Mouse (Mus musculus): ENCODE data around the gene Fahd2a. TPM values are rescaled to one million over a fixed set of nuclear protein-coding genes. Genes with fewer than 3 reads are reported as not detected.
A peak's percentile ranks its signal among the peaks of the same experiment; 100 is the strongest.

Gene Fahd2a
- 31.2 and 36.4 TPM in 2 replicates for polyA plus RNA-seq (2015; fragmentation: Nextera tagmentation; extraction: Ambion mirVana)

DNA sequence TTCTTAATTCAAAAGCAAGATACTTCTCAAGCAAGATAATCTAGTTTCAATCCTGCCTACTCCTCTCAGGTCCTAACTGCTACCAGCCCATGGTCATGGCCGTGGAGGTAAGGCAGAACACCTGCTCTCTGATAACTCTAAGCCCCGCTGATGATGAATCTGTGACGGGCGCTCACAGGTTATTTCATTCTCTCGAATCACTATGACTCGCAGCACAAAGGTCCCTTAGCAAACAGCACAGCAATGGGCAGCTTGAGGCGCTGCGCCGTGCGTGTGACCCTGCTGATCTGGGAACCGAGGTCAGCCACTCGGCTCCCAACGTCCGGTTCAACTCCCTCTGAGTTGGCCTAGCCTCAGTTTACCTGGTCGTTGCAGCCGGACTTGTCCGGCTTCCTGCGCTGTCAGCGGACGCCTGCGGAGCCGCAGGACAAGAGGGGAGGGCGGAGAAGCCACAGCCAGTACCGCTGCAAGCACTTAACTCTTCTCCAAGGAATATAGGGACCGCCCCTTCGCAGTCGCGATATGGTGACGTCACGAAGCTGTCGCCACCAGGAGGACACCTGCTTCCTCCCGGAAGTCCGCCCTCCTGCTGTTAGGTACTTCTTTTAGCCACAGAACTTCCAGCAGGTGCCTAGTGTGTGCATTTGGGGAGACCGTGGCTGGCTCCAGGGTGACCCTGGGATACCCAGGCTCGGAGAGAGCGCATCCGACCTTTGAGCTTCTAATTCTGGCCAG is at the start of gene Fahd2a:
Gene Fahd2a, minus strand, starts transcription at position 511 of the 735 bp plus-strand sequence.
- no peaks in the 10 kb centered on the region for H3K9me3 ChIP-seq (replicated peaks)
- peaks cover 28% of the 10 kb centered on the region for H3K4me1 ChIP-seq
- peak; percentile 95 for ATAC-seq (ENCODE audit: low FRiP score)
- H3K4me3 ChIP-seq (replicated peaks), result peak within 1 kb of the TSS; percentile 88
- peak within 1 kb of the TSS; percentile 63; the same call in 1 of the 2 replicates for H3K27ac ChIP-seq (replicated peaks)
- WGBS, result 3% methylated on average over 37 of the region's 37 CpGs
- peaks cover 11% of the 10 kb centered on the region; the same call in 1 of the 2 replicates for H3K36me3 ChIP-seq
- peak within 1 kb of the TSS; percentile 78 for H3K9ac ChIP-seq (replicated peaks)
- peak within 1 kb of the TSS; percentile 92 for H3K4me2 ChIP-seq
- H3K27me3 ChIP-seq (replicated peaks), result 0 out of 2 replicates have a peak, but pooled peaks cover 4% of the 10 kb centered on the region

- H3K27me3 ChIP-seq (replicated peaks), result peaks cover 64% of the 10 kb centered on the region
- no peak overlapping the region for H3K27ac ChIP-seq (replicated peaks)
- 0 out of 2 replicates have a peak overlapping the region, but pooled peaks have one; percentile 10 for H3K9ac ChIP-seq (replicated peaks)
- H3K4me2 ChIP-seq, result peak overlapping the region; percentile 53
- H3K9me3 ChIP-seq (replicated peaks), result no peaks in the 10 kb centered on the region
- 8% methylated on average over 19 of the region's 19 CpGs for WGBS
- H3K36me3 ChIP-seq, result no peaks in the 10 kb centered on the region
- peaks cover 35% of the 10 kb centered on the region for H3K4me1 ChIP-seq
- ATAC-seq (ENCODE audit: low FRiP score), result peak; percentile 54; the same call in 1 of the 2 replicates
- peak overlapping the region; percentile 24 for H3K4me3 ChIP-seq (replicated peaks)
These were observed 40.3 kb upstream of the Fahd2a start for GRCm38 (mm10) chr2:127484476-127485170.

GRCm38 (mm10) chr2:127483001-127483400 is 38.6 kb upstream of the Fahd2a start:
- ATAC-seq (ENCODE audit: low FRiP score), result no peak
- Histone ChIP-seq H3K27ac (replicated peaks) (no peak overlapping the region), H3K27me3 (replicated peaks) (peaks cover 77% of the 10 kb centered on the region), H3K9ac (replicated peaks) (0 out of 2 replicates have a peak overlapping the region, but pooled peaks have one; percentile 9), H3K9me3 (replicated peaks) (no peaks in the 10 kb centered on the region), H3K4me1 (peaks cover 35% of the 10 kb centered on the region), H3K36me3 (no peaks in the 10 kb centered on the region), H3K4me2 (peak overlapping the region; percentile 72), H3K4me3 (replicated peaks) (peak overlapping the region; percentile 39)
- WGBS, result under 1% methylated on average over 19 of the region's 21 CpGs

- peaks cover 35% of the 10 kb centered on the region for H3K4me1 ChIP-seq
- under 1% methylated on average over 21 of the region's 21 CpGs for WGBS
- peak; percentile 64 for ATAC-seq (ENCODE audit: low FRiP score)
- 0 out of 2 replicates have a peak overlapping the region, but pooled peaks have one; percentile 9 for H3K9ac ChIP-seq (replicated peaks)
- peaks cover 77% of the 10 kb centered on the region for H3K27me3 ChIP-seq (replicated peaks)
- no peaks in the 10 kb centered on the region for H3K9me3 ChIP-seq (replicated peaks)
- H3K4me3 ChIP-seq (replicated peaks), result peak overlapping the region; percentile 39
- H3K4me2 ChIP-seq, result peak overlapping the region; percentile 72
- H3K27ac ChIP-seq (replicated peaks), result no peak overlapping the region
- no peaks in the 10 kb centered on the region for H3K36me3 ChIP-seq
These were observed 38.2 kb upstream of the Fahd2a start for GRCm38 (mm10) chr2:127482533-127482911.

DNA sequence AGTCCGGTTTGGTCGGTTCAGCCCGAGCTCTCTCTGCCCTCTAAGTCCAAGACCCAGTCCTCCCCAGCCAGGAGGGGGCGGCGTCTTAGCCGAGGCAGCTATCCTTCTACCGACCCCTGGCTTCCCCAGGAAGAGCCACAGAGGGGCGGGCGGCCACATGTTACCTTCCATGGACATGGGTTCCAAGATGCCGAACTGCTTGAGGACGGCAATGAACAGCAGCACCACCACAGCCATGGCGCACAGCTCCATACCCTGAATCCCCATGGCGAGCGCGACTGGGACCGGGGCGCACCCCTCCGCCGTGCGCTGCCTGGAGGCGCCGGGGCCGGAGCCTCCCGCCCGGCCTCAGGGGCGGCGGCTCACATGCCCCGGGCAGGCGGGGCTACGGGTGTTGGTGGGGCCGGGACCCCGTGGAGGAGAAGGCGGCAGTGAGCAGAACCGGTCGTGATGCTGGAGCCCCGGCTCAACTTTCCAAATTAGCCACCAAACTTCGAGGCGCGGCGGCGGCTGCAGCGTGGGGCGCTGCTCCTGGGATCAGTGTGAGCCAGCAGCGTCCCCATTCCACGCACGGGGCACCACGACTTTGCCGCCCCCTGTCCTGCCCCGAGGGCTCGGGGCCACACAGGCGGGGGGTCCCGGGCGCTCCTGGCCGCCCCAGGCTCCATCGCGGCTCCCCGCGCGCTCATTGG is 37.6 kb upstream of the Fahd2a start:
- peak overlapping the region; percentile 72 for H3K4me2 ChIP-seq
- H3K9me3 ChIP-seq (replicated peaks), result no peaks in the 10 kb centered on the region
- H3K9ac ChIP-seq (replicated peaks), result peak overlapping the region; percentile 17; the same call in 1 of the 2 replicates
- H3K4me1 ChIP-seq, result peaks cover 35% of the 10 kb centered on the region
- peak overlapping the region; percentile 39 for H3K4me3 ChIP-seq (replicated peaks)
- no peak overlapping the region for H3K27ac ChIP-seq (replicated peaks)
- H3K27me3 ChIP-seq (replicated peaks), result peaks cover 77% of the 10 kb centered on the region
- H3K36me3 ChIP-seq, result no peaks in the 10 kb centered on the region
- WGBS, result under 1% methylated on average over 59 of the region's 59 CpGs
- ATAC-seq (ENCODE audit: low FRiP score), result 0 out of 2 replicates have a peak, but pooled peaks have one; percentile 15

GRCm38 (mm10) chr2:127479763-127480162 is 35.4 kb upstream of the Fahd2a start:
- H3K9me3 ChIP-seq (replicated peaks), result no peaks in the 10 kb centered on the region
- ATAC-seq (ENCODE audit: low FRiP score), result no peak
- peaks cover 69% of the 10 kb centered on the region for H3K27me3 ChIP-seq (replicated peaks)
- peaks cover 32% of the 10 kb centered on the region for H3K4me1 ChIP-seq
- H3K9ac ChIP-seq (replicated peaks), result no peak overlapping the region
- H3K4me2 ChIP-seq, result no peak overlapping the region
- 66% methylated on average over 10 of the region's 10 CpGs for WGBS
- no peak overlapping the region for H3K27ac ChIP-seq (replicated peaks)
- no peaks in the 10 kb centered on the region for H3K36me3 ChIP-seq
- no peak overlapping the region for H3K4me3 ChIP-seq (replicated peaks)

GRCm38 (mm10) chr2:127479210-127479609 is 34.8 kb upstream of the Fahd2a start:
- no peak overlapping the region for H3K4me3 ChIP-seq (replicated peaks)
- no peak overlapping the region for H3K4me2 ChIP-seq
- 79% methylated on average over 4 of the region's 4 CpGs for WGBS
- H3K9me3 ChIP-seq (replicated peaks), result no peaks in the 10 kb centered on the region
- peaks cover 63% of the 10 kb centered on the region for H3K27me3 ChIP-seq (replicated peaks)
- no peak for ATAC-seq (ENCODE audit: low FRiP score)
- no peak overlapping the region for H3K9ac ChIP-seq (replicated peaks)
- no peaks in the 10 kb centered on the region for H3K36me3 ChIP-seq
- no peak overlapping the region for H3K27ac ChIP-seq (replicated peaks)
- peaks cover 26% of the 10 kb centered on the region for H3K4me1 ChIP-seq

DNA sequence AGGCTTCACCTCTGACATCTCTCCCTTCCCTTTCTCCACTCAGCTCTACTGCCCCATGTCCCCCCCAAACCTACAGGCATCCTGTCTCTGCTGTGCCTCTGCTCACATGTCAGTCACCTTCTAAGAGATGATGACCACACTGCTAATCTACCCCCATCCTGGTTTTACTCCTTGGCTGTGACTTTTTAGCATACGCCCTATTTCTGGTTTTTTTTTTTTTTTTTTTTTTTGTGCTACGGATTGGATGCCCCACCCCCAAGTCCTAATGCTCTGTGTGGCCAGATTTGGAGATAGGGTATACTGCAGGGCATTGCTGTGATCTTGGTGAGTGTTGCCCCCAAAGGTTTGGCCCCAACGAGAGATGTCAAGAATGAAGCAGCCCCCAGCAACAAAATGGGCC is 27.9 kb upstream of the Fahd2a start:
- Histone ChIP-seq H3K27ac (replicated peaks) (no peak overlapping the region), H3K4me2 (no peak overlapping the region), H3K4me3 (replicated peaks) (no peak overlapping the region), H3K4me1 (no peaks in the 10 kb centered on the region), H3K9me3 (replicated peaks) (no peaks in the 10 kb centered on the region), H3K9ac (replicated peaks) (no peak overlapping the region), H3K36me3 (no peaks in the 10 kb centered on the region), H3K27me3 (replicated peaks) (peaks cover 7% of the 10 kb centered on the region; the same call in 1 of the 2 replicates)
- WGBS, result 81% methylated on average over 3 of the region's 3 CpGs
- ATAC-seq (ENCODE audit: low FRiP score), result no peak

- Histone ChIP-seq H3K9ac (replicated peaks) (no peak overlapping the region), H3K4me3 (replicated peaks) (no peak overlapping the region), H3K27me3 (replicated peaks) (peaks cover 5% of the 10 kb centered on the region; the same call in 1 of the 2 replicates), H3K36me3 (no peaks in the 10 kb centered on the region), H3K4me2 (no peak overlapping the region), H3K9me3 (replicated peaks) (no peaks in the 10 kb centered on the region), H3K4me1 (no peaks in the 10 kb centered on the region), H3K27ac (replicated peaks) (no peak overlapping the region)
- WGBS, result 86% methylated on average over 8 of the region's 8 CpGs
- no peak for ATAC-seq (ENCODE audit: low FRiP score)
These were observed 26.9 kb upstream of the Fahd2a start for GRCm38 (mm10) chr2:127471281-127471680.

GRCm38 (mm10) chr2:127470661-127471060 is 26.3 kb upstream of the Fahd2a start:
- H3K4me1 ChIP-seq, result no peaks in the 10 kb centered on the region
- H3K27ac ChIP-seq (replicated peaks), result no peak overlapping the region
- H3K9ac ChIP-seq (replicated peaks), result no peak overlapping the region
- ATAC-seq (ENCODE audit: low FRiP score), result no peak
- peaks cover 3% of the 10 kb centered on the region; the same call in 1 of the 2 replicates for H3K27me3 ChIP-seq (replicated peaks)
- H3K4me3 ChIP-seq (replicated peaks), result no peak overlapping the region
- no peak overlapping the region for H3K4me2 ChIP-seq
- no peaks in the 10 kb centered on the region for H3K36me3 ChIP-seq
- WGBS, result 89% methylated on average over 10 of the region's 10 CpGs
- no peaks in the 10 kb centered on the region for H3K9me3 ChIP-seq (replicated peaks)

DNA sequence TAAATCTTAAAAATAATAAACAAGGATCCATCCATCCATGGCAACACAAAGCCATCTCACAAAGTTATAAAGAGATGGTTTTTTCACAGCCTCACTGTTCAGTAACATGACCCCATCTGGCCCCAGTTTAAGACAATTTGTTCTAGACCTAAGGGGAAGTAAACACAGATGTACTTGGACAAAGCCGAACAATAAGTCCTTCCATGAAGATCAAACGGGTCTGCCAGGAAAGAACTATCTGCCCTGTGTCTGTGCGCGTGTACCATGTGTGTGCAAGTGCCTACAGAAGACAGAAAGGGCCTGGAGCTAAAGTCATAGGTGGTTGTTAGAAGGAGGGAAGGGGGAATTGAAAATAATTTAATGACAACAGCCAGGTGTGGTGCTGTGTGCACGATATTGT is 25.8 kb upstream of the Fahd2a start:
- no peak overlapping the region for H3K4me2 ChIP-seq
- H3K9me3 ChIP-seq (replicated peaks), result no peaks in the 10 kb centered on the region
- no peak overlapping the region for H3K27ac ChIP-seq (replicated peaks)
- H3K9ac ChIP-seq (replicated peaks), result no peak overlapping the region
- peaks cover 3% of the 10 kb centered on the region; the same call in 1 of the 2 replicates for H3K27me3 ChIP-seq (replicated peaks)
- WGBS, result 85% methylated on average over 5 of the region's 5 CpGs
- H3K4me1 ChIP-seq, result no peaks in the 10 kb centered on the region
- no peaks in the 10 kb centered on the region for H3K36me3 ChIP-seq
- ATAC-seq (ENCODE audit: low FRiP score), result no peak
- no peak overlapping the region for H3K4me3 ChIP-seq (replicated peaks)
